Mouse (Mus musculus): ENCODE results near the gene Desi2. TPM values are rescaled to one million over a fixed set of nuclear protein-coding genes. Genes with fewer than 3 reads are reported as not detected.
A peak's percentile ranks its signal among the peaks of the same experiment; 100 is the strongest.
"Not testable (repeated sequence)": the region's sequence is repeated elsewhere in the genome, so short reads cannot be mapped to it uniquely, and the experiment has no call there.

Gene Desi2
- polyA plus RNA-seq (2015; fragmentation: Nextera tagmentation; extraction: Ambion mirVana): 20.0 and 26.2 TPM in 2 replicates

DNA sequence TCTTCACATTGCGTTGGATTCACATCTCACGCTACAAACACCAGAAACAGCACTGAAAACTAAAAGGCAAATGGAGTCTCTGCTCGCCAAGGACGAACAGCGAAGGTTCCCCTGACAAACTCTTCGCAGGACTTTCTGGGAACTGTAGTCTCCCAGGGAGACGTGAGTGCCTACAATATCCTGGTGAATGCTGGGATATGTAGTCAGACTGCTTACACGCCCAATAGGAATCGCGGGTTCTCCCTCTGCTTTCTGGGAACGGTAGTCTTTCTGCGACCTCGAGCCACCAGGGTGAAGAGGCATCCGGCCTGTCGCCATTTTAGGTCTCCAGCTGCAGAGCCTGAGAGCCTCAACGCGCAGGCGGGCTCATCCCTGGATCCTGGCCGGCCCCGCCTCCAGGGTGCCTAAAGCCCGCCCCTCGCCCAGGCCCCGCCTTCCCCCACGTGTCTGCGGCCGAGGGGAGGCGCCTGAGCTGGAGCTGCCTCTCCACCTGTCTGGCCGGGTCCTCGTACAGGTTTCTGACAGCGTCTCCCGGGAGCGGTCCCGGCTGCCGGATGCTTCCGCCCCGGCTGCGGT lies at the start of gene Desi2:
Desi2 (plus strand) TSS at position 202 of the 576 bp plus-strand sequence.
- not testable (repeated sequence) for H3K36me3 ChIP-seq (ENCODE audit: insufficient read depth, low read length); H3K9me3 ChIP-seq (ENCODE audit: low read length); H3K4me1 ChIP-seq (ENCODE audit: insufficient read depth, low read depth, low read length); H3K27me3 ChIP-seq (replicated peaks; ENCODE audit: insufficient read depth, low read length)
- 2% methylated on average over 30 of the region's 37 CpGs for WGBS
- peak within 1 kb of the TSS; percentile 37 for H3K9ac ChIP-seq (replicated peaks; ENCODE audit: low read depth)
- DNase-seq (ENCODE audit: low spot score) (peak; percentile 99), ATAC-seq (peak; percentile 99)
- H3K4me3 ChIP-seq (ENCODE audit: low read depth, low read length): peak within 1 kb of the TSS; percentile 56
- H3K4me2 ChIP-seq (replicated peaks; ENCODE audit: low read depth, low read length): peak within 1 kb of the TSS; percentile 58
- H3K27ac ChIP-seq (ENCODE audit: low read length): peak within 1 kb of the TSS; percentile 43; the same call in 1 of the 2 replicates

DNA sequence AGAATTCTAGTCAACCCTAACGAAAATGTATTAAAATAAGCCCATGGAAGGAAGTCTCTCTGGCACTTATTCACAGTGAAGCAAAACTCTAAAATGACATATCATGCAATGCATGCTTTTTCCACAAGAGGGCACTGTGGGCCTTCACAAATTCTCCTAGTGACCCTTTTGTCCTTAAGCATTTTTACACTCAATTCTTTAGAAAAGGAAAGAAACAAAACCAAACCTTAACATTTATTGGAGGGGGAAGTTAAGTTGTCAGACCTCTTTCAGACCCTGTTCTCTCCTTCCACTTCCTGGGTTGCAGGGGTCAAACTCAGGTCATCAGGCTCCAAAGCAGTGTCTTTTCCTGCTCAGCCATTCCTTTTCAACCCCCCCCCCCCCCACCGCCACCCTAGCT lies 40.7 kb upstream of the Desi2 start:
- not testable (repeated sequence) for H3K27me3 ChIP-seq (replicated peaks; ENCODE audit: insufficient read depth, low read length); H3K4me2 ChIP-seq (replicated peaks; ENCODE audit: low read depth, low read length); H3K27ac ChIP-seq (ENCODE audit: low read length); H3K4me1 ChIP-seq (ENCODE audit: insufficient read depth, low read depth, low read length); H3K4me3 ChIP-seq (ENCODE audit: low read depth, low read length); H3K9ac ChIP-seq (replicated peaks; ENCODE audit: low read depth); H3K36me3 ChIP-seq (ENCODE audit: insufficient read depth, low read length); H3K9me3 ChIP-seq (ENCODE audit: low read length)
- TF ChIP-seq CTCF (IDR thresholded peaks at IDR 0.05): peak; percentile 61
- ATAC-seq (peak; percentile 47), DNase-seq (ENCODE audit: low spot score) (peak; percentile 44)
- 15% methylated on average over 2 of the region's 2 CpGs for WGBS

DNA sequence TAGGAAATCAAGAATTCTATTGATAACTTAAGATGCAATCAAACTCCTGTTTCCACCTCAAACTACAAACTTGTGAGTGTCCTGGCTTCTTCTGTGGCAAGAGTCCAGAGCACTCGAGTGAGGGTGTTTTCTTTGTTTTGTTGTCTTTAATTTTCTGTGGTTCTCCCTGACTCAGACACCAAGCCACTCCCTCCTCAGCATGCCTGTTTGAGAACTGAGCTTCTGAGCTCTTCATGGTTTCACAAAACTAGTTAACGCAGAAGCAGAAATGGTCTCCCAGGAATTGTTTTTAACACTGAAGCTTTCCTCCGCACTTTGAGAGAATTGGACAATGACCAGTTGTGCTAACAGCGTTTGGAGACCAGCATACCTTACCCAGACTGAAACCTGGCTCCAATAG lies 40.3 kb upstream of the Desi2 start:
- H3K9ac ChIP-seq (replicated peaks; ENCODE audit: low read depth); H3K9me3 ChIP-seq (ENCODE audit: low read length); H3K4me1 ChIP-seq (ENCODE audit: insufficient read depth, low read depth, low read length); H3K4me3 ChIP-seq (ENCODE audit: low read depth, low read length); H3K4me2 ChIP-seq (replicated peaks; ENCODE audit: low read depth, low read length); H3K27me3 ChIP-seq (replicated peaks; ENCODE audit: insufficient read depth, low read length); H3K36me3 ChIP-seq (ENCODE audit: insufficient read depth, low read length); H3K27ac ChIP-seq (ENCODE audit: low read length): not testable (repeated sequence)
- DNase-seq (ENCODE audit: low spot score) (peak; percentile 38), ATAC-seq (peak; percentile 48; the same call in 1 of the 2 replicates)
- whole genome bisulfite sequencing: 43% methylated on average over 4 of the region's 4 CpGs

DNA sequence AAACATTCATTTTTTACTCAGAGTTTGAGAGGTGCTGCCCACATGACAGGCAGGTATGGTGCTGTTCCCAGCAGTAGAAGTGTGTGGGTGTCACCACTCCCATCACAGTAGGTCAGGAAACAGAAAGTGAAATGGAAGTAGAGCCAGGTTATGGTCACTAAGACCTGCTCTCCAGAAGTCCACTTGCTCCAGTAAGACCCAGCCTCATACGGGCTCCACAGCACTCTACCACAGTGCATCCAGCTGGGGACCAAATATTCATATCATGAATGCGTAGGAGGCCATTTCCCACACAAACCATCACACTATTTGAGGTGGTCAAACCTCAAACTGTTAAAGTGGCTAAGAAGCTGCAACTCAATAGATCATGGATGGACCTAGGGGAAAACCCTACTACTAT lies 5.0 kb upstream of the Desi2 start:
- Histone ChIP-seq H3K4me2 (replicated peaks; ENCODE audit: low read depth, low read length) (no peak overlapping the region), H3K4me1 (ENCODE audit: insufficient read depth, low read depth, low read length) (no peaks in the 10 kb centered on the region), H3K36me3 (ENCODE audit: insufficient read depth, low read length) (no peaks in the 10 kb centered on the region), H3K27me3 (replicated peaks; ENCODE audit: insufficient read depth, low read length) (no peaks in the 10 kb centered on the region), H3K4me3 (ENCODE audit: low read depth, low read length) (no peak overlapping the region), H3K9ac (replicated peaks; ENCODE audit: low read depth) (no peak overlapping the region), H3K9me3 (ENCODE audit: low read length) (no peaks in the 10 kb centered on the region), H3K27ac (ENCODE audit: low read length) (no peak overlapping the region)
- DNase-seq (ENCODE audit: low spot score) (no peak), ATAC-seq (no peak)
- TF ChIP-seq EP300 (IDR thresholded peaks at IDR 0.05) (no peak), CTCF (IDR thresholded peaks at IDR 0.05) (no peak)
- WGBS: 86% methylated on average over 2 of the region's 2 CpGs

DNA sequence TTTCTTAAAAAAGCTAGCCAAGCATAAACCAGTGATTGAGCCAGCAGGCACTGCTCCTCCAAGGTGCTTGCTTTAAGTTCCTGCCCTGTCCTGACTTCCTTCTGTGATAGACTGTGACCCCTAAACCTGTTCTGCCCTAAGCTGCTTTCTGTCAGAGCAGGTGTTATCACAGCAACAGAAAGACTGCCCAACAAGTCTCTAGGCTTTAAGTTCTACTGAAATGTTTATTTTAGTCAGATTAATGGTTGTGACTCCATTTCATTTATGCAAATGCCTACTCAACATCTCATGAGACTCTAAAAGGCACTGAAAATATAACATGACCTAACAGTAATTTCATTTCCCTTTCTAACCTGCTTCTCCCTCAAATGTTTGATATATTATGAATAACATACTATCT lies 1.6 kb upstream of the Desi2 start:
- DNase-seq (ENCODE audit: low spot score): peak; percentile 2
- ATAC-seq: no peak
- Histone ChIP-seq H3K4me3 (ENCODE audit: low read depth, low read length) (no peak overlapping the region), H3K4me2 (replicated peaks; ENCODE audit: low read depth, low read length) (no peak overlapping the region), H3K9me3 (ENCODE audit: low read length) (no peaks in the 10 kb centered on the region), H3K27me3 (replicated peaks; ENCODE audit: insufficient read depth, low read length) (no peaks in the 10 kb centered on the region), H3K36me3 (ENCODE audit: insufficient read depth, low read length) (no peaks in the 10 kb centered on the region), H3K9ac (replicated peaks; ENCODE audit: low read depth) (no peak overlapping the region), H3K4me1 (ENCODE audit: insufficient read depth, low read depth, low read length) (no peaks in the 10 kb centered on the region; the same call in 1 of the 2 replicates), H3K27ac (ENCODE audit: low read length) (no peak overlapping the region)
- no peak for TF ChIP-seq EP300 (IDR thresholded peaks at IDR 0.05)

DNA sequence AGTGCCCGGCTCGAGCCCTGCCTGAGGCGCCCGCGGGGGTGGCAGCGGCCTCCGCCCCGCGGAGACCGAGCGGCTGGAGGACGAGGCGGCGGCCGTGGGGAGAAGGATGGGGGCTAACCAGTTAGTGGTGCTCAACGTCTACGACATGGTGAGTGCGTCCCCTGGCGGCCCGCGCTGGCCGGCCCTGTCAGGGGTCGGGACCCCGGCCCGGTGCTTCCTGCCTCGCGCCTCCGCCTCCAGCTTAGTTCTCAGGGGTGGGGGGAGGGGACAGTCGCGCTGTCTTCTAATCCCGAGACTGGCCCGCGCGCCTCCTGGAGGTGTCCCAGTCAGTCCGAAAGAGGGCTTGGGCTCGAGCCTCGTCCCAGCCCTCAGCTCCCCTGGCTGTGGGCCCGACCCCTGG lies 593 bp downstream of the Desi2 start:
- under 1% methylated on average over 16 of the region's 38 CpGs for WGBS
- peak overlapping the region; percentile 55 for H3K4me2 ChIP-seq (replicated peaks; ENCODE audit: low read depth, low read length)
- H3K27ac ChIP-seq (ENCODE audit: low read length): 0 out of 2 replicates have a peak overlapping the region, but pooled peaks have one; percentile 43
- H3K9me3 ChIP-seq (ENCODE audit: low read length); DNase-seq (ENCODE audit: low spot score); H3K36me3 ChIP-seq (ENCODE audit: insufficient read depth, low read length); H3K27me3 ChIP-seq (replicated peaks; ENCODE audit: insufficient read depth, low read length); H3K4me1 ChIP-seq (ENCODE audit: insufficient read depth, low read depth, low read length): not testable (repeated sequence)
- 0 out of 2 replicates have a peak overlapping the region, but pooled peaks have one; percentile 32 for H3K9ac ChIP-seq (replicated peaks; ENCODE audit: low read depth)
- TF ChIP-seq CTCF (IDR thresholded peaks at IDR 0.05): peak; percentile 56
- peak; percentile 50 for ATAC-seq
- peak overlapping the region; percentile 56 for H3K4me3 ChIP-seq (ENCODE audit: low read depth, low read length)

DNA sequence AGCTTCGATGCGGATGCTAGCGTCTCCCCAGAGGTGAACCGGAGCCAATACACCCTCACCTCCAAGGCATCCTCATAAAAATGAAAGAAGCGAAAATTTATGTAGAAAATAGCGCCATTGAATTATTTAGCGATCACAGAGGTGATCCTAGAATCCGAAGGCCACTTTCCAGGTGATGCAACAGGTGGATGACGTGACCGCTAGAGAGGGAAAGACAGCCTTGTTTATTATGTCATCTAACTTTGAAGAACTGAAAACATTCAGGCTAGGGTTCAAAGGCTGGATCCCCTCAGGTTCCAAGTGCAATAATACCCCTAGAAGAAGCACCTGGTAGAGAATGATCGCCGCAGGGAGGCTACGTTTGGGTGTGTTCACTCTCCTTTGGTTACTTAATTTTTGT lies 1.2 kb downstream of the Desi2 start:
- ATAC-seq: no peak
- 6% methylated on average over 13 of the region's 13 CpGs for WGBS
- H3K9me3 ChIP-seq (ENCODE audit: low read length): no peaks in the 10 kb centered on the region
- H3K27me3 ChIP-seq (replicated peaks; ENCODE audit: insufficient read depth, low read length): no peaks in the 10 kb centered on the region
- peak overlapping the region; percentile 35 for H3K4me3 ChIP-seq (ENCODE audit: low read depth, low read length)
- H3K27ac ChIP-seq (ENCODE audit: low read length): peak overlapping the region; percentile 10; the same call in 1 of the 2 replicates
- TF ChIP-seq CTCF (IDR thresholded peaks at IDR 0.05) (no peak), EP300 (IDR thresholded peaks at IDR 0.05) (no peak)
- no peaks in the 10 kb centered on the region; the same call in 1 of the 2 replicates for H3K4me1 ChIP-seq (ENCODE audit: insufficient read depth, low read depth, low read length)
- H3K4me2 ChIP-seq (replicated peaks; ENCODE audit: low read depth, low read length): peak overlapping the region; percentile 58
- no peaks in the 10 kb centered on the region for H3K36me3 ChIP-seq (ENCODE audit: insufficient read depth, low read length)
- H3K9ac ChIP-seq (replicated peaks; ENCODE audit: low read depth): peak overlapping the region; percentile 36; the same call in 1 of the 2 replicates
- peak; percentile 62 for DNase-seq (ENCODE audit: low spot score)
